Mouse (Mus musculus): ENCODE results near the gene Fam110c.
A peak's percentile ranks its signal among the peaks of the same experiment; 100 is the strongest.

Fam110c gene

DNA sequence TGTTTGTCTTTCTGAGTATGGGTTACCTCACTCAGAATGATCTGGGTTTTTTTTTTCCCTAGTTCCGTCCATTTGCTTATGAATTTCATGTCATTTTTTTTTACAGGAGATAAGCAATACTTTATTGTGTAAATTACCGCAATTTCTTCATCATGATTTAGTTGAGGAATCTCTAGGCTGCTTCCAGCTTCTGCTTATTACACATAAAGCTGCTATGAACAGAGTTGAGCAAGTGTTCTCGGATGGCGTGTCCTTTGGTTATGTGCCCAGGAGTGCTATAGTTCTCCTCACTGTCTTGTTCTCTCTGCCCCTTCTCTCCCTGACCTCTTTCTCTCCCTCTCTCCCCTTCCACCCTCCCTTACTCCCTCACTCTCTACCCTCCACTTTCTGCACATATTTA, 28.2 kb downstream of the Fam110c start:
- no peak for DNase-seq (ENCODE audit: low read depth, low spot score)

DNA sequence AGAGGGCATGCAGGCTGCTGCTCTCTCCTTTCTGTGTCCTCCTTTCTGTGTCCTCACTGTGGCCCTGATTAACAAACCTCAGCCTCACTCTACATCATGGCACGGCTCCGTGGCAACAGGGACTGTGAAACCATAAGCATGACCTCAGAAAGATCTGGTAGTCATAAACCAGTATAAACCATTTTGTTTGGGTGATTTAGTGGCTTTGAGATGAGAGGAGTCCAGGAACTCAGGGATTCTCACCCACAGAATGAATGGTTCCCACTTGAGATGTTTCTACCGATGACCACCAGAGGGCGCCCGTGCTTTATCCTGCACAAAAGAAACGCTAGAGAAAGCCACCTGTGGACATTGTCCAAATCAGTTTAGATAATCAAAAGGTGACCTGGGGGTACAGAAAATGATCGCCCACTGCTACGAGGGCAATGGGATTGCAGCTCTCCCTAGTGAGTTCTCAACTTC, 42.4 kb downstream of the Fam110c start:
- DNase-seq (ENCODE audit: low read depth, low spot score): peak; percentile 54

DNA sequence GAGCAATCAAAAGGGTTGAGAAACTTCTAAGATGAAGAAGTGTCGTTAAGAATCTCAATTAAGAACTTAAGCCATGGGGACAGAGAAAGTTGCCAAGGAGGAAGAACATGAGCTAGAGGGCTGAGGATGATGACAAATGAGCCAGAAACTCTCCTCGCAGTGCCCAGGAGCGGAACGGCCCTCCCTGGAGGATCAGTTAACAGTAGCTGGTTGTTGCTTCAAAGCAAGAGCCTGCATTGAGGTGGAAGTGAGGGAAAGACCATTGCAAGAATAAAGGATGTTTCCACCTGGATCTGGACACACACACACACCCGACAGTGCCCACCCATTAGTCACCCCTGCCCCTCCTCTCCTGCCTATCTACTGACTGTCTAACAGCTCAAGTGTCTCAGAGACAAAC, 46.9 kb downstream of the Fam110c start:
- no peak for DNase-seq (ENCODE audit: low read depth, low spot score)

DNA sequence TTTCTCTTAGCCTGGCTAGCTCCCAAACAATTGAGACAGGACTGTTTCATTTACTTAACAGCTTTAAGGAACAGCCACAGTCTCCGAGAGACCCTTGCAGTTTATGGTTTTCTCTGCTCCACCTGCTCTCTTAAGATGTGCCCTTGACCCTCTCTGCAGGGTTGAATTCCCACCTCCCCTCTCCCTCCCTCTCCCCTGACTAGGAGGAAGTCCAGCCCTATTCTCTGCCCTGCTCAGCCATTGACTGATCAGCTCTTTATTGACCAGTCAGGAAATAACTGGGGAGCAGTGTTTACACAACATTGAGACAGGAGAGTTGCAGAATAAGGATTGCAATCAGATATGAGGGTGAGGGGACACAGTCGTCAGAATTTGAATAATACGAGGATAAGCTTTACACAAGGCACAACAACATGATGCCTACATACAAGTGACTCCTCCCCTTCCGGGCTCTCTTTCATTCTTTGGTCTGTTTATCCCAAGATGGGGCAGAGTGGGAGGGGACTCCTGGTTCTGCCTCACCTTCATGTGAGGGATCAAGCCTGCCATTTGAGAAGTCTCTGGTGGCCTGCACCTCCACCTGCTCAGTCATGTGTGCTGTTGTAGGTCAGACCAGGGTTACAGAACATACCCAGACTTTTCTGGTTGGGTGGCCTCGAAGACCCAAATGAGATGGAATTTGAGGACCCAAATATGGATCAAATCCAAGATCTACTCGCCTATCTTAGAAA, 49.4 kb downstream of the Fam110c start:
- DNase-seq (ENCODE audit: low read depth, low spot score): no peak

DNA sequence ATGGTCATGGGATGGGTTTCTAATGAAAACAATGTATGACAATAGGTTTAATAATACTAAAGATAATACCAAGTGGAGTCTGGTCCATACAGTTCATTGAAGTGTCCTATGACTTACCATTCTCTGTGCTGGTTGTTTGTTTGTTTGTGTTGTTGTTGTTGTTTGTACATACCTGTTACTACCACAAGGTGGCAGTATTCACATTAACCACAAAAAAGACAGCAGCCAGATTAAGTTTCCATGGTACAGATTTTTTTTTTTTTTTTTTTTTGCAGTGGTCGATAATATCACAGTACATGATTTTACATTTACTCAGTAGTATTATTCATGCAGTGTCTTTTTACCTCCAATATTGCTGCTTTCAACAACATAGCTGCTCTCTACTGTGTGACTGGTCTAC, 52.4 kb downstream of the Fam110c start:
- DNase-seq (ENCODE audit: low read depth, low spot score): no peak

DNA sequence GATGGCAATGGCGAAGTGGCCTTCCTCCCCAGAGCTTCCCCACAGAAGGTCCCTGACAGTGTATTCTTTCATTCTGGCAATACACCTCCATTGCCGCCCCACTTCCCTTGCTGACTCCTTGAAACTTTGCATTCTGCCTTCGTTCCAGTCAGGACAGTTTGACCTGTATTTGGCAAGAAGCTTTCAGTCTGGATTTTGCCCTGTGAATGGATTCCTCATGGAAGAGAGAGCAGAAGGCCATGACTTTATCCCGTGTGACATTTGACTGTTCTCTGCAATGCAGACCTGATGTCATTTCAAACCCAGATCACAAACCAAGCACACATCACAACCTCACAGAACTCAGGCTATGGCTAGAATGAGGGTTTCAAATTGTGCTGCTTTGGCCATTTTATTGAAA, 55.9 kb downstream of the Fam110c start:
- DNase-seq (ENCODE audit: low read depth, low spot score): no peak
